Mouse (Mus musculus) T-helper 2 cell (primary cell): ENCODE results near the gene Acp5.

ENCODE experiments used
- in situ Hi-C: fragments of 300-600 bp; cut with MboI, MseI; formaldehyde crosslinking; loops from one replicate; pipeline ENCODE4 v1.15.1; 2025; ENCODE audit warnings: high pct_unique_total_duplicates

Gene Acp5

DNA sequence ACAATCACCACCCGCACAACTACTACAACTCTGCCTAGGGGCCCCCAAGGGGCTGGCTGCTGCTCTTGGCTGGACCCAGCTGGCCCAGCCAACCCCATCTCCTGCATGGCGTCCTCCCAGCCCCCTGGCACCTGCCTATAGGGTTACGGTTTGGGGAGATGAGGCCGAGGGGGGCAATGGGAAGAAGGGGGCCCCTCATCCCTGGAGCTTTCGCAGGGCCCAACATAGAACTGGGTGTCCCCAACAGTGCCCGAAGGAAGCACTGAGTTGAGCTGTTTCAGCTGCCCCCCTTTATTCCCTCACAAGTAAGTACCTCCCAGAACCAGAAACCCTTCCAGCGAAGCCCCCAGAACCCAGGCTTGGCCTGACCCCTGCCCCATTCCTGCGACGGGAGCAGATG is 27.3 kb downstream of the Acp5 start:
- in situ Hi-C loops, result no loop called here

DNA sequence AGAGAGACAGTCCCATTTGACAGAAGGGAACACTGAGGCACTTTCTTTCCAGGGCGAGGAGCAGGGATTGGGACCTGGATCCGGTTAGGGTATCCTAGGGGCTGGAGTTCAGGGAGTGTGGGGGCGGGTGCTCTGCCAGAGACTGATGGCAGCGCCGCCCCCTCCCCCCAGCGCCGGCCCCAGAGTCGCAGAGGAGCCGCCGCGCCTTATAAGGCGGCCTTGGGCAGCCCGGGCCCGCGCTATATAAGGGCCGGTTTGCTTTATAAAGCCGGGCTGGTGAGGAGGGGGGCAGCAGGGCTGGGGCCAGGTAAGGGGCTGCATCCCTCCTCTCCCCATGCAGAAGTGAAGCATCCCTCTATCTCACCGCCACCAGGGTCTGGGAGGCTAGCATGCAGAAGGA is 35.6 kb downstream of the Acp5 start:
- in situ Hi-C loops, result no loop called here

DNA sequence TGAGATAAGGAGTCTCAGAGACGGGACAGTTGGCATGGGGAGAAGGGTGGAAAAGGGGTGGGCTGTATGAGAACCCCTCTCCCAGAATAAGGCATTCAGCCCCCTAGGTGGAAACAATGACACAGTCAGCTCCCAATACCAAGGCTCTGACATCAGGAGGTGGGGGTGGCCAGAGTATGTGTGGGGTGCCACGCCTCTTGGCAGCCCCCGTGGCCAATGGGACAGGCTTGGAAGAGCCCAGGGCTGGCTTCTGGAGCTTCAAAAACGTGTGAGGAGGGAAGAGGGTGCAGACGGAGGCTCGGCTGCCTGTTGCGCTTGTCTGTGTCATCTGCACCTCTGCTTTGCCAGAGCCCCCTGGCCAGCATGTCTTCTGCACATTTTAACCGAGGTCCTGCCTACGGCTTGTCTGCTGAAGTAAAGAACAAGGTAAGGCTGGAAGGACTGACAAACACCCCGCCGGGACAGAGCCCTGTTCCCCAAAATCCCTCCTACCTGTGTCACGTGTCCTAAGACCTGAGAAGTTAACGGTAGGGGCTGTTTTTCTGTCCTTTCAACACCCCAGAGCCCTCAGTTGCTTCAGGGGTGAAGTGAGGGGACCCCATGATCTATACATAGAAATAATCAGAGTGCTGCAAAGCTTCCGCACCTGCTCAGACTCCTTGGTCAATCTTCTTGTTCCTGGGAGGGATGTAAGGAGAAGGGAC is 36.4 kb downstream of the Acp5 start, which contains the start of gene Cnn1:
TSS of gene Cnn1 (plus strand) at position 224 of the 704 bp plus-strand sequence.
- in situ Hi-C loops, result no loop called here

DNA sequence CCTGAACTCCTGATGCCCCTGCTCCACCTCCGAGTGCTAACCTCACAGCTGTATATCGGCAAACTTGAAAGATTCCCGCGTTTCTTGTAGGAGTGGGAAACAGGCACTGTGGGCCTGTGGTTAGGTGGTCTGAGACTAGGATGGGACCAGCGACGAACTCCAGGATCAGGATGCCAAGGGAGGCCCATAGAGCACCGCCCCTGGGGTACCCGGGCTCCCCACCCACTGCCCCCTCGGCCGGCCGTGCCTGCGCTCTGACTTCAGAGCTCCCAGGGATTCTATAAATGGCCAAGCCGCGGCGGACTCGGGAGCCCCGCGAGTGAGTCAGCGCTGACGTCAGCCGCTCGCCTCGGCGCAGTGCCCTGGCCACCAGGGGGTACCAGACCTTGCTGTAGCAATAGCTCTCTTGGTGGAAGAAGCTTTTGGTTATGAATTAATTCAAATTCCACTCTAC is 39.6 kb downstream of the Acp5 start:
- in situ Hi-C loops, result no loop called here

DNA sequence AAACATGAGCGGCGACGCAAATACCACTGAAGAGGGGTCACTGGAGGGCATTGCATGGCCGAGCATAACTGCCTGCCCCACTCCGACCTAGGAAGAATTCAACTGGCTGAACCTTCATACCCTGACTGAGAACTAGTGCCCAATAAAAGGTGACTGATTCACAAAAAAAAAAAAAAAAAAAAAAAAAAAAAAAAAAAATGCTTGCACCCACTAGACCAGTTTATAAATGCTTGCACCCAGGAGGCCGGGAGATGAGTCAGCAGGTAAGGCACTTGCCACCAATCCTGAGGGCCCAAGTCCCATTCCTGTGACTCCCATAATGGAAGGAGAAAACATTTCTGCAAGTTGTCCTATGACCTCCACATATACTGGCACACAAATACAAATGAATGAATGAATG is 42.8 kb downstream of the Acp5 start:
- in situ Hi-C loops, result no loop called here

DNA sequence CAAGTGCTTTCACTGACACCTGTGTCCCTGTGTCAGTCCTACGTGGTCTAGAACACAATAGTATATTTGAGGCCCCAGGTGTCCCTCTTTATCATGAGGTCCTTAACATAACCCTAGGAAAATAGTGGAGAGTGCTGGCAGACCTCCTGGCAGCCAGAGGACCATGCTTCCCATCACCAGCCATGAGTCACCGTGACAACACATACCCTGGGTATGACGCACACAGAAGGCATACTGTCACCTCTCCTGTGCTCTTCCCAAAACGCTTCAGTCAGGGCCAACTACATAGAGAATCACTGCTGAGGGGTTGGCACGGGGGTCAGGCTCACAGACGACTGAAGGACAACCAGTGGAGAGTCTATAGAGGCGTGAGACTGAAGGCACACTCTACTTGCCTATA is 45.5 kb downstream of the Acp5 start:
- in situ Hi-C loops, result no loop called here

DNA sequence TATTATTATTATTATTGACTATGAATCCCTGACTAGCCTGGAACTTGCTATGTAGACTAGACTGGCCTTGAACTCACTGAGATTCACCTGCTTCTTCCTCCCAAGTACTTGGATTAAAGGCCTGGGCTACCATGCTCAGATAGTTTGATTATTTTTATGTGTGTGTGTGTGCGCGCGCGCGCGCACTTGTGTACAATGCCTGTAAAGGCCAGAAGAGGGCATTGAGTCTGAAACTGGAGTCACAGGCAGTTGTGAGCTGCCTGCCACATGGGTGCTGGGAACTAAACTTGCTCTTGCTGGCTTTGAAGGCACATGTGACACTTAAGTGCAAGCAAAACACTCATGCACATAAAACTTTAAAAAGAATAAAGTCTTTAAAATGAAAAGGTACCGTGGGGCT is 46.2 kb downstream of the Acp5 start:
- in situ Hi-C loops, result no loop called here

DNA sequence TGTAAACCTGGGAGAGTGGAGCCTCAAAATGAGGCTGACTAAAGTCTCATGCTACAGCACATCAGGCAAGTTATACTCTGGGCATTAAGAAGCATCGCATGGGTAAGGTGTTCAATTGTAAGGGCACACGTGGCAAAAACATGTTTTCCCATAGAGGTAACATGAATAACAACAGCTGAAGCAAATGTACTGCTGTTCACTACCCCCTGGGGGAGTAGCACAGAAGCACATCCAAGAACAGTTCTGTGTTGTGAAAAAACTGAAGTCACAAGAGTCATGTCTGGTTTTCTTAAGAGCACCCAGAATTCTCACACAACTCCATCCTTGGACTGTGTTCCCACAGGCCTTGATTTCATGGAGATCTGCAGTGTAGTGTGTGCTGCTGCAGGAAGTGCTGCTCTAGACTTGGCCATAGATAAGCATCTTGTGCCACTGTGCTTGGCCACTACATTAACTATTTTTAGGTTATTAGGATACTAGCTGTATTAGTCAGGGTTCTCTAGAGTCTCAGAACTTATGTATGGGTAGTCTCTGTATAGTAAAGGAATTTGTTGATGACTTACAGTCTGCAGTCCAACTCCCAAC is 48.4 kb downstream of the Acp5 start:
- in situ Hi-C loops, result no loop called here

DNA sequence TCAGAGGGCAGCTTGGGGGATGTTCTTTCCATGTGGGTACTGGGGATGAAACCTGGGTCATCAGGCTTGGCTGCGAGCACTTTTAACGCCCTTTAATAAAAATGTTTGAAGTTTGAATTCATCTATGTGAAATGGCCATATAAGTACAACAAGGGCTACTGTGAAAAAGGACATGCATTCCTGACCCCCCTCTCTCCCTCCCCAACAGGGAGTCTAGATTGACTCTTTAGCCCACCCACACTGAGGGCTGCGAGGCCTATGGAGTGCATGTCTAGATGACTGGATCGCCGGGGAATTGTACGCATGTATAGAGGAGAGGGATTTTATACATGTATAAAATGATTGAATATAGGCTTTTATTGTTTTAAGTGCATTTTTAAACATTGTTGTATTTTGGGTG is 49.5 kb downstream of the Acp5 start:
- in situ Hi-C loops, result no loop called here

DNA sequence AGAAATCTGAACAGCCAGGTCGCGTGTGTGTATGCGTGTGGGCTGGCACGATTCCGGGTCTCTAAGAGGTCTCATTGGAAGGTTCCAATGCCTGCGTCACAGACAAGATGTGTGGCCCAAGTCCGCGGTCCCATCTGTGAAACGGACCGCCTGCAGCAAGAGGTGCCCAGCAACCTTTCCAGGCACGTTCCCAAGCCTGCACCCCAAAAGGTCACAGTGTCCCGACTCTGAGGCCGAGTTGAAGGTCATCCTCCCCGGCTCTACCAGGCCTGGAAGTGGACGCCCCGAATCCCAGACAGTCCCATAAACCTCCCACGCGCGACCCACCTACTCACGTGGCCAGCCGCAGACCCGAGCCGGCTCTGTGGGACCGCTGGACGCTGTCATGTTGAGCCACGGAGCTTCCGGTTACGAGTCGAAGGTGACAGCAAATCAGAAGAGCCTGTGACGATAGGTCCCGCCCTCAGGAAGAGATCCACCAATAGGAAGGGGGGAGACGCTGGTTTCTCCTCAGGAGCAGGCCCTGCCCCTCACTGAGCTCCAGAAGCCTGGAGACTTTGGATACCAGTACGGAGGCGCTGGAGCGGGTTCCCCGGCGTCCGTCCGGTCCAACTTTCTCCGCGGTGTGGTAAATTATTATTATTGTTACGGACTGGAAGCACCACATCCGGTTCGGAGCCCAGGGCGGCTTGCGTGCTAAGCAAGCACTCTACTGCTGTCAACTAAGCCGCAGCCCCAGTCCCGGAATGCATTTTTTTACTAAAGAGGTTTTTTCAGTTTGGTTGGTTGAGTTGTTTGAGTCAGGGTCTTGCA is 50.3 kb downstream of the Acp5 start, which contains the start of gene Ecsit:
TSS of gene Ecsit (minus strand) at position 417 of the 813 bp plus-strand sequence.
- in situ Hi-C loops, result no loop called here

DNA sequence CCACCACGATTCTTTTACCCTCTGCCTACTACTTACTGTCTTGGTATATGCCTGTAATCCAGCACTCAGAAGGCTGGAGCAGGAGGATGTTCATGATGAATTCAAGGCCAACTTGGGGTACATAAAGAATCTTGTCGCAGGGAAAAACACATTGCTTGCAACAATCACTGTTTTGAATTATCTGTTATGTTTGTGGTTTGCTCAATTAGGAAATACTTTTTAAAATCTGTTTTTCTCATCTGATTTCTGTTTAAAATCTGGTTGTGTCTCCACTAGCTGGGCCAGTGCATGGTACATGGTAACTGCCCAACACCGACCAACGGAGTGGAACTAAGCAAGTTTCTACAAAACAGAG is 50.9 kb downstream of the Acp5 start:
- in situ Hi-C loops, result no loop called here
